In the genomic region with DNA sequence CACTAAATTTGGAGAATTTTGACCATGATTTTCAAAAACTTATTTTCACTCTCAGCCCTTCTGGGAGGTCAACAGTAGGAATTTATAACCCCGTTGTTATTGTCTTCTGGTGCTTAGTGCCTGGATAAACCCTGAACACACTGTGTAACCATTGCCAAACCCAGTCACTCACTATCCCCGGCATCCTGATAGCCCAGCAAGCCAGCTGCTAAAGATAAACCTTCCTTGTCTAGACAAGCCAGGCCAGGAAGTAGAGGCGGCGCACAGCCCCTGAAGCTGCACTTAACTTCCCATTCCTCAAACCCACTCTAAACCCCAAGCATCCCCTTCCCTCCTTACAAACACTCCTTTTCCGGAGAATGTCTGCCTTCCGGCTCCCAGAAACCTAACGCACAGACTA, we compare ENCODE assay signal across 13 mouse cellular contexts. TPM values are rescaled to one million over a fixed set of nuclear protein-coding genes. Genes with fewer than 3 reads are reported as not detected.
DNase-seq lines count a peak whose midpoint lies in the region; ATAC-seq lines count a peak whose summit lies in the region.
"Had no signal": no experiment of that assay in that cellular context is flagged by ENCODE, and none has a peak within 500 bp of the region (broad histone marks: within the 10 kb centered on the region; RNA-seq: fewer than 3 reads in every experiment).

No protein-coding gene starts in this region.

- DNase-seq in embryo, embryonic 10 days (ENCODE audit: low spot score) = peak; percentile 37
- no peak for DNase-seq in embryo, embryonic 9.5 days (ENCODE audit: extremely low spot score)
- no peak for DNase-seq in lung, postnatal 25 days (ENCODE audit: low spot score)
- DNase-seq in lung, postnatal 10 days = peak; percentile 33
- DNase-seq in thymus, postnatal 10 days (ENCODE audit: low spot score in 2 of 2) = no peak
- no peak for DNase-seq in forebrain, embryonic 14.5 days (ENCODE audit: low spot score)
- DNase-seq: cerebellum, adult 11-12 months; kidney, postnatal 10 days; midbrain, embryonic 14.5 days; thymus, adult 18-20 months had no signal

- peaks cover 33% of the 10 kb centered on the region for H3K4me1 ChIP-seq in lung, embryonic 15.5 days
- no peaks in the 10 kb centered on the region for H3K4me1 ChIP-seq in hindbrain, embryonic 16.5 days (ENCODE audit: control insufficient read depth, insufficient read depth, low read depth, low read length)
- H3K4me1 ChIP-seq in forebrain, embryonic 14.5 days (ENCODE audit: control insufficient read depth, insufficient read depth, low read length) = no peaks in the 10 kb centered on the region

- no peaks in the 10 kb centered on the region for H3K36me3 ChIP-seq in lung, embryonic 15.5 days
- no peaks in the 10 kb centered on the region for H3K36me3 ChIP-seq in hindbrain, embryonic 16.5 days (ENCODE audit: control insufficient read depth, insufficient read depth, low read length)
- no peaks in the 10 kb centered on the region for H3K36me3 ChIP-seq in forebrain, embryonic 14.5 days (ENCODE audit: control insufficient read depth, insufficient read depth, low read length)
- H3K36me3 ChIP-seq: embryonic facial prominence, embryonic 15.5 days had no signal

- no peaks in the 10 kb centered on the region for H3K27me3 ChIP-seq in lung, embryonic 15.5 days
- no peaks in the 10 kb centered on the region for H3K27me3 ChIP-seq in hindbrain, embryonic 16.5 days (replicated peaks; ENCODE audit: control insufficient read depth, insufficient read depth, low read length)
- no peaks in the 10 kb centered on the region for H3K27me3 ChIP-seq in forebrain, embryonic 14.5 days (replicated peaks; ENCODE audit: control insufficient read depth, insufficient read depth, low read length)
- H3K27me3 ChIP-seq: embryonic facial prominence, embryonic 15.5 days had no signal

- WGBS in lung, embryonic 15.5 days = 13% methylated on average over 7 of the region's 7 CpGs
- WGBS in hindbrain, embryonic 16.5 days = 78% methylated on average over 7 of the region's 7 CpGs
- WGBS in forebrain, embryonic 14.5 days = 84% methylated on average over 7 of the region's 7 CpGs

- peak overlapping the region; percentile 6; the same call in 1 of the 2 replicates for H3K4me2 ChIP-seq in lung, embryonic 15.5 days
- no peak overlapping the region for H3K4me2 ChIP-seq in hindbrain, embryonic 16.5 days (ENCODE audit: low read length)
- H3K4me2 ChIP-seq in forebrain, embryonic 14.5 days (ENCODE audit: low read length) = no peak overlapping the region
- H3K4me2 ChIP-seq: embryonic facial prominence, embryonic 15.5 days had no signal

- no peaks in the 10 kb centered on the region for H3K9me3 ChIP-seq in lung, embryonic 15.5 days
- H3K9me3 ChIP-seq in hindbrain, embryonic 16.5 days (ENCODE audit: control insufficient read depth, low read length) = no peaks in the 10 kb centered on the region
- H3K9me3 ChIP-seq in forebrain, embryonic 14.5 days (replicated peaks; ENCODE audit: control insufficient read depth, low read length) = no peaks in the 10 kb centered on the region
- H3K9me3 ChIP-seq: embryonic facial prominence, embryonic 15.5 days had no signal

- ATAC-seq in lung, embryonic 15.5 days (ENCODE audit: borderline replicate concordance, extremely low read depth, low FRiP score, low TSS enrichment) = no peak
- no peak for ATAC-seq in hindbrain, embryonic 16.5 days
- ATAC-seq in forebrain, embryonic 14.5 days = no peak

- H3K27ac ChIP-seq in lung, embryonic 15.5 days = peak overlapping the region; percentile 54
- H3K27ac ChIP-seq in hindbrain, embryonic 16.5 days (ENCODE audit: low read depth, low read length) = no peak overlapping the region
- H3K27ac ChIP-seq in forebrain, embryonic 14.5 days (ENCODE audit: low read depth, low read length) = no peak overlapping the region

- no peak overlapping the region for H3K4me3 ChIP-seq in lung, embryonic 15.5 days
- no peak overlapping the region for H3K4me3 ChIP-seq in hindbrain, embryonic 16.5 days (ENCODE audit: low read length)
- no peak overlapping the region for H3K4me3 ChIP-seq in forebrain, embryonic 14.5 days (ENCODE audit: low read depth, low read length)
- H3K4me3 ChIP-seq: embryonic facial prominence, embryonic 15.5 days had no signal

- H3K9ac ChIP-seq in lung, embryonic 15.5 days = no peak overlapping the region
- H3K9ac ChIP-seq in hindbrain, embryonic 16.5 days (ENCODE audit: low read depth, low read length) = no peak overlapping the region
- no peak overlapping the region for H3K9ac ChIP-seq in forebrain, embryonic 14.5 days (ENCODE audit: low read length)
- H3K9ac ChIP-seq: embryonic facial prominence, embryonic 15.5 days had no signal

RNA-seq across cellular contexts. Expression of gene Sowahc, which starts 43.3 kb away (rescaled TPM):
- 10.7 and 11.4 TPM in 2 replicates for polyA plus RNA-seq in lung, embryonic 15.5 days (2015; fragmentation: Nextera tagmentation; extraction: Ambion mirVana)
- 20.1 and 21.9 TPM in 2 replicates for polyA plus RNA-seq in hindbrain, embryonic 16.5 days (2015; fragmentation: Nextera tagmentation; extraction: Ambion mirVana)
- polyA plus RNA-seq in forebrain, embryonic 14.5 days (2014; fragmentation: Nextera tagmentation; extraction: Ambion mirVana) = 10.8 and 13.1 TPM in 2 replicates

RNA-seq across cellular contexts. Expression of gene Sept10, which starts 43.4 kb away (rescaled TPM):
- polyA plus RNA-seq in lung, embryonic 15.5 days (2015; fragmentation: Nextera tagmentation; extraction: Ambion mirVana) = 68.0 and 69.9 TPM in 2 replicates
- polyA plus RNA-seq in hindbrain, embryonic 16.5 days (2015; fragmentation: Nextera tagmentation; extraction: Ambion mirVana) = 14.6 and 15.4 TPM in 2 replicates
- 30.7 and 32.0 TPM in 2 replicates for polyA plus RNA-seq in forebrain, embryonic 14.5 days (2014; fragmentation: Nextera tagmentation; extraction: Ambion mirVana)

RNA-seq across cellular contexts. Expression of gene P4ha1, which starts 58.0 kb away (rescaled TPM):
- 71.3 and 72.0 TPM in 2 replicates for polyA plus RNA-seq in lung, embryonic 15.5 days (2015; fragmentation: Nextera tagmentation; extraction: Ambion mirVana)
- 31.4 and 36.3 TPM in 2 replicates for polyA plus RNA-seq in hindbrain, embryonic 16.5 days (2015; fragmentation: Nextera tagmentation; extraction: Ambion mirVana)
- polyA plus RNA-seq in forebrain, embryonic 14.5 days (2014; fragmentation: Nextera tagmentation; extraction: Ambion mirVana) = 23.8 and 29.2 TPM in 2 replicates

Comparison
In these comparisons a context has a peak if more than half of its experiments do, and no peak if none do; other contexts are left out.
1. DNase-seq: peak in embryo, embryonic 10 days (single experiment) and lung, postnatal 10 days (single experiment); none in embryo, embryonic 9.5 days (single experiment), lung, postnatal 25 days (single experiment), thymus, postnatal 10 days (0 of 2) and forebrain, embryonic 14.5 days (single experiment).